ENCODE assay signal across 8 mouse cellular contexts in the genomic region with DNA sequence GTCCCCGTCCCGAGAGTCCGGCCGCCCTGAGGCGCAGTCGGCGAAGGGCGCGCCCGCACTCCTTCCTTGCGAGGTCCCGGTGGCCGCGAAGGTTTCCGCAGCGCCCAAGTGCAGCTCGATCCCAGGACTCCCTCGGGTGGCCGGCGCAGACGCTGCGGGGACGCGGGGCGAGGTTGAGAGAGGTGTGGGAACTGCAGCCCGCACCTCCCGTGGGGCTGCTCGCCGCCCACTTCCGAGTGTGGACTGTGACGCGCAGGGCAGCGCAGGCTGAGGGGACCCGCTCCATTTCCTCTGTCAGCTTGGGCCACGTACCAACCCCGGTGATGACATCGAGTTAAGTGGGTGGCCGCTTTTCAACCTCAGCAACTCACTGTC. TPM values are rescaled to one million over a fixed set of nuclear protein-coding genes. Genes with fewer than 3 reads are reported as not detected.
DNase-seq lines count a peak whose midpoint lies in the region; ATAC-seq lines count a peak whose summit lies in the region.

No protein-coding gene starts in this region.

- H3K36me3 ChIP-seq in liver, embryonic 13.5 days = no peaks in the 10 kb centered on the region

- no peaks in the 10 kb centered on the region for H3K4me1 ChIP-seq in liver, embryonic 13.5 days (replicated peaks)

- WGBS in liver, embryonic 13.5 days (ENCODE audit: insufficient replicate concordance) = under 1% methylated on average over 38 of the region's 38 CpGs

- peak overlapping the region; percentile 56 for H3K9ac ChIP-seq in liver, embryonic 13.5 days

- DNase-seq in thymus, postnatal 25 days = peak; percentile 22
- no peak for DNase-seq in thymus, postnatal 0 days (ENCODE audit: low spot score)
- peak; percentile 57 for DNase-seq in embryo, embryonic 11 days
- peak; percentile 68 for DNase-seq in heart, adult 8-10 months (ENCODE audit: low spot score)
- DNase-seq in kidney, adult 11 months = peak; percentile 12
- no peak for DNase-seq in liver, embryonic 13.5 days
- DNase-seq in naive thymus-derived CD4-positive, alpha-beta T cell, adult 2 months (ENCODE audit: low read depth) = peak; percentile 61
- no peak for DNase-seq in c-Kit-positive CD71-positive TER-119-positive erythroid progenitor cells, embryonic 14.5 days (ENCODE audit: low spot score)

- 0 out of 2 replicates have a peak overlapping the region, but pooled peaks have one; percentile 3 for H3K27ac ChIP-seq in liver, embryonic 13.5 days

- no peaks in the 10 kb centered on the region for H3K9me3 ChIP-seq in liver, embryonic 13.5 days (replicated peaks)

- H3K27me3 ChIP-seq in liver, embryonic 13.5 days = peaks cover 41% of the 10 kb centered on the region

- H3K4me2 ChIP-seq in liver, embryonic 13.5 days = peak overlapping the region; percentile 68

- ATAC-seq in liver, embryonic 13.5 days (ENCODE audit: low read depth) = no peak

- peak overlapping the region; percentile 53 for H3K4me3 ChIP-seq in liver, embryonic 13.5 days (replicated peaks)

RNA-seq across cellular contexts. Expression of a gene that starts 0.4 kb away (rescaled TPM):
- 0.31 and 0.46 TPM in 2 replicates for polyA plus RNA-seq in thymus, postnatal 0 days (2015; fragmentation: Nextera tagmentation; extraction: Ambion mirVana)
- 1 to 10 TPM in 2 of 4 experiments, under 1 TPM in 2; 0.87 to 1.8 (median 1.2) TPM for total RNA-seq in heart, adult 8-10 months (2022)
- 0.25 and 0.33 TPM in 2 replicates for polyA plus RNA-seq in liver, embryonic 13.5 days (2015; fragmentation: Nextera tagmentation; extraction: Ambion mirVana)

RNA-seq across cellular contexts. Expression of a gene that starts 41.6 kb away (rescaled TPM):
- 120 and 129 TPM in 2 replicates for polyA plus RNA-seq in thymus, postnatal 0 days (2015; fragmentation: Nextera tagmentation; extraction: Ambion mirVana)
- 10 to 100 TPM; 67.0 to 79.3 (median 73.4) TPM for total RNA-seq in heart, adult 8-10 months (2022)
- polyA plus RNA-seq in liver, embryonic 13.5 days (2015; fragmentation: Nextera tagmentation; extraction: Ambion mirVana) = 53.0 and 59.6 TPM in 2 replicates

Comparison
In these comparisons a context has a peak if more than half of its experiments do, and no peak if none do; other contexts are left out.
1. DNase-seq: peak in thymus, postnatal 25 days (single experiment), embryo, embryonic 11 days (single experiment), heart, adult 8-10 months (single experiment), kidney, adult 11 months (single experiment) and naive thymus-derived CD4-positive, alpha-beta T cell, adult 2 months (single experiment); none in thymus, postnatal 0 days (single experiment), liver, embryonic 13.5 days (single experiment) and c-Kit-positive CD71-positive TER-119-positive erythroid progenitor cells, embryonic 14.5 days (single experiment).